ENCODE assay signal across 13 mouse cellular contexts in the genomic region with DNA sequence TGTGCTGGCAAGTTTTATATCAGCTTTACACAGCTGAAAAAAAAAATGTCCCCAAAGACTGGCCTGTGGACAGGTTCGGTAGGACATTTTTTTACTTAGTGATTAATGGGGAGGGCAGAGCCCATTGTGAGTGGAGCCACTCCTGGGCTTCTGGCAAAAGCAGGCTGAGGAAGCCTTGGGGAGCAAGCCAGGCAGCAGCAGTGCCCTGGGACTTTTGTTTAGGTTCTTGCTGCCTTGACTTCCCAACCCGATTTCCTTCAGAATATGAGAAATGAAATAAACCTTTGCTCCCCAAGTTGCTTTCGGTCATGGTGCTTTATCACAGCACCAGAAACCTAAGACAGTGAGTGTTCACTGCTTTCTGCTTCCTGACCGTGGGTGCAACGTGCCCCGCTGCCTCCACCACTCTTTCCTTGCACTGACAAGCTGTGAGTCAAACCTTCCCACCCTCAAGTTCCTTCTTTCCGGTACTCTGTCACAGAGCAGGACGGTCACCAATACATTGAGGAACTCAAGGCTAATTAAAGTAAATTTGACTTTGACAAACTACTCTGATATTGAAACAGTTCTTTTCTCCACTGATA. TPM values are rescaled to one million over a fixed set of nuclear protein-coding genes. Genes with fewer than 3 reads are reported as not detected.
DNase-seq lines count a peak whose midpoint lies in the region; ATAC-seq lines count a peak whose summit lies in the region.
"Had no signal": no experiment of that assay in that cellular context is flagged by ENCODE, and none has a peak within 500 bp of the region (broad histone marks: within the 10 kb centered on the region; RNA-seq: fewer than 3 reads in every experiment).

No protein-coding gene starts in this region.

- DNase-seq in heart, embryonic 10.5 days (ENCODE audit: low spot score), result no peak
- peak; percentile 83 for DNase-seq in 416B (ENCODE audit: low read depth)
- peak; percentile 8 for DNase-seq in T-cell, adult 2 months (ENCODE audit: low spot score)
- no peak for DNase-seq in neural tube, embryonic 10.5 days (ENCODE audit: extremely low spot score, low spot score)
- DNase-seq in urinary bladder, postnatal 36 days (ENCODE audit: low spot score in 2 of 2), result no peak
- DNase-seq in embryo, embryonic 10.5 days (ENCODE audit: low spot score), result no peak
- DNase-seq: cerebellum, postnatal 14 days; heart, postnatal 14 days; kidney, adult 18-20 months had no signal

- ATAC-seq in heart, embryonic 16.5 days (replicated peaks; ENCODE audit: extremely low read depth, insufficient read depth, low FRiP score), result no peak

- H3K27me3 ChIP-seq in heart, embryonic 16.5 days (ENCODE audit: control insufficient read depth, insufficient read depth, low read length), result no peaks in the 10 kb centered on the region
- H3K27me3 ChIP-seq in heart, embryonic 10.5 days (ENCODE audit: insufficient read depth, poor library complexity, severe bottlenecking), result no peaks in the 10 kb centered on the region
- H3K27me3 ChIP-seq: midbrain, embryonic 12.5 days had no signal

- no peaks in the 10 kb centered on the region for H3K9me3 ChIP-seq in heart, embryonic 16.5 days (replicated peaks; ENCODE audit: control insufficient read depth, low read length)
- H3K9me3 ChIP-seq in heart, embryonic 10.5 days, result no peaks in the 10 kb centered on the region
- H3K9me3 ChIP-seq: midbrain, embryonic 12.5 days had no signal

- H3K27ac ChIP-seq in heart, embryonic 16.5 days (ENCODE audit: low read length), result 0 out of 2 replicates have a peak overlapping the region, but pooled peaks have one; percentile 25
- H3K27ac ChIP-seq in heart, embryonic 10.5 days, result no peak overlapping the region
- H3K27ac ChIP-seq in macrophage, result peak overlapping the region; percentile 57
- H3K27ac ChIP-seq: midbrain, embryonic 12.5 days had no signal

- no peak overlapping the region for H3K4me2 ChIP-seq in heart, embryonic 16.5 days (ENCODE audit: low read depth, low read length)
- H3K4me2 ChIP-seq: midbrain, embryonic 12.5 days had no signal

- no peak overlapping the region for H3K4me3 ChIP-seq in heart, embryonic 16.5 days (ENCODE audit: low read length)
- no peak overlapping the region for H3K4me3 ChIP-seq in heart, embryonic 10.5 days
- no peak overlapping the region for H3K4me3 ChIP-seq in macrophage (ENCODE audit: inconsistent target)
- H3K4me3 ChIP-seq: midbrain, embryonic 12.5 days had no signal

- H3K9ac ChIP-seq in heart, embryonic 16.5 days (ENCODE audit: low read length), result no peak overlapping the region
- H3K9ac ChIP-seq: midbrain, embryonic 12.5 days had no signal

- no peaks in the 10 kb centered on the region for H3K36me3 ChIP-seq in heart, embryonic 16.5 days (ENCODE audit: control insufficient read depth, insufficient read depth)
- H3K36me3 ChIP-seq in heart, embryonic 10.5 days, result no peaks in the 10 kb centered on the region
- H3K36me3 ChIP-seq in macrophage (ENCODE audit: inconsistent target), result no peaks in the 10 kb centered on the region
- H3K36me3 ChIP-seq: midbrain, embryonic 12.5 days had no signal

- H3K79me2 ChIP-seq in macrophage (ENCODE audit: inconsistent target), result no peaks in the 10 kb centered on the region

- 61% methylated on average over 8 of the region's 8 CpGs for WGBS in heart, embryonic 16.5 days
- 66% methylated on average over 8 of the region's 8 CpGs for WGBS in heart, embryonic 10.5 days
- WGBS in macrophage (ENCODE audit: missing documents), result 7% methylated on average over 8 of the region's 8 CpGs

- H3K4me1 ChIP-seq in heart, embryonic 16.5 days (ENCODE audit: control insufficient read depth, insufficient read depth, low read length), result peaks cover 7% of the 10 kb centered on the region; the same call in 1 of the 2 replicates
- H3K4me1 ChIP-seq in heart, embryonic 10.5 days, result peaks cover 17% of the 10 kb centered on the region; the same call in 1 of the 2 replicates
- H3K4me1 ChIP-seq: midbrain, embryonic 12.5 days had no signal

RNA-seq across cellular contexts. Expression of a gene that starts 43.1 kb away (rescaled TPM):
- polyA plus RNA-seq in heart, embryonic 16.5 days (2015; fragmentation: Nextera tagmentation; extraction: Ambion mirVana), result 1.8 and 1.9 TPM in 2 replicates
- polyA plus RNA-seq in heart, embryonic 10.5 days (2016; fragmentation: Nextera tagmentation; extraction: Ambion mirVana), result 1.7 and 2.5 TPM in 2 replicates
- total RNA-seq in macrophage (2018; cell fraction: chromatin; rRNA removed), result 10 to 100 TPM in 14 of 26 experiments, 1 to 10 TPM in 12; 3.5 to 50.9 (median 12.9) TPM
- total RNA-seq in macrophage (2018; cell fraction: cytosol; rRNA removed), result 10 to 100 TPM in 14 of 26 experiments, 1 to 10 TPM in 12; 4.8 to 21.7 (median 10.6) TPM
- 10 to 100 TPM in 17 of 26 experiments, 1 to 10 TPM in 9; 6.9 to 37.6 (median 11.9) TPM for total RNA-seq in macrophage (2018; cell fraction: nucleus; rRNA removed)
- 5.8 to 35.6 TPM (median 21.9 TPM) in 3 replicates for polyA plus RNA-seq in macrophage (2018)

RNA-seq across cellular contexts. Expression of a gene that starts 53.2 kb away (rescaled TPM):
- polyA plus RNA-seq in heart, embryonic 16.5 days (2015; fragmentation: Nextera tagmentation; extraction: Ambion mirVana), result 10.7 and 15.8 TPM in 2 replicates
- 8.3 and 8.4 TPM in 2 replicates for polyA plus RNA-seq in heart, embryonic 10.5 days (2016; fragmentation: Nextera tagmentation; extraction: Ambion mirVana)
- 10 to 100 TPM in 25 of 26 experiments, 1 to 10 TPM in 1; 2.4 to 88.7 (median 35.0) TPM for total RNA-seq in macrophage (2018; cell fraction: chromatin; rRNA removed)
- total RNA-seq in macrophage (2018; cell fraction: cytosol; rRNA removed), result 10 to 100 TPM; 19.1 to 67.7 (median 35.9) TPM
- total RNA-seq in macrophage (2018; cell fraction: nucleus; rRNA removed), result 100 to 1,000 TPM in 4 of 26 experiments, 10 to 100 TPM in 22; 27.3 to 164 (median 74.3) TPM
- 31.7 to 42.4 TPM (median 33.8 TPM) in 3 replicates for polyA plus RNA-seq in macrophage (2018)
- polyA plus RNA-seq: liver, adult 2 months had no signal

RNA-seq across cellular contexts. Expression of a gene that starts 53.5 kb away (rescaled TPM):
- polyA plus RNA-seq in heart, embryonic 16.5 days (2015; fragmentation: Nextera tagmentation; extraction: Ambion mirVana), result 333 and 350 TPM in 2 replicates
- polyA plus RNA-seq in heart, embryonic 10.5 days (2016; fragmentation: Nextera tagmentation; extraction: Ambion mirVana), result 331 and 363 TPM in 2 replicates
- total RNA-seq in macrophage (2018; cell fraction: chromatin; rRNA removed), result 10 to 100 TPM in 2 of 26 experiments, 1 to 10 TPM in 24; 1.1 to 11.2 (median 6.1) TPM
- total RNA-seq in macrophage (2018; cell fraction: cytosol; rRNA removed), result 10 to 100 TPM; 40.8 to 77.3 (median 56.0) TPM
- total RNA-seq in macrophage (2018; cell fraction: nucleus; rRNA removed), result 10 to 100 TPM in 6 of 26 experiments, 1 to 10 TPM in 20; 4.0 to 14.1 (median 7.8) TPM
- polyA plus RNA-seq in macrophage (2018), result 49.4 to 75.0 TPM (median 67.8 TPM) in 3 replicates

Comparison
In these comparisons a context has a peak if more than half of its experiments do, and no peak if none do; other contexts are left out.
1. DNase-seq: peak in 416B (single experiment) and T-cell, adult 2 months (single experiment); none in heart, embryonic 10.5 days (single experiment), neural tube, embryonic 10.5 days (single experiment), urinary bladder, postnatal 36 days (0 of 2) and embryo, embryonic 10.5 days (single experiment).